20 mouse cellular contexts compared by ENCODE assay signal in genomic region chr8:67068036-67068721, GRCm38 (mm10).
"Had no signal": no experiment of that assay in that cellular context is flagged by ENCODE, and none has a peak within 500 bp of the region (broad histone marks: within the 10 kb centered on the region; RNA-seq: fewer than 3 reads in every experiment).

No protein-coding gene starts in this region.

- ATAC-seq: lung, postnatal 0 days; midbrain, embryonic 13.5 days; midbrain, embryonic 15.5 days had no signal

- DNase-seq: lung, adult 2 months; lung, postnatal 14 days; lung, postnatal 36 days; retina, postnatal 1 day; right cerebral cortex, adult 18-20 months; right cerebral cortex, postnatal 25 days; right cerebral cortex, postnatal 4 days; spleen, adult 18-20 months; thymus, adult 18-20 months; thymus, postnatal 14 days; thymus, postnatal 36 days had no signal

- H3K27ac ChIP-seq: liver, embryonic 15.5 days; lung, embryonic 15.5 days; macrophage; midbrain, embryonic 13.5 days; midbrain, embryonic 15.5 days; neural tube, embryonic 13.5 days had no signal

- H3K27me3 ChIP-seq: liver, embryonic 15.5 days; lung, embryonic 15.5 days; megakaryocyte, embryonic 14.5 days; midbrain, embryonic 13.5 days; midbrain, embryonic 15.5 days; neural tube, embryonic 13.5 days had no signal

- H3K9ac ChIP-seq: liver, embryonic 15.5 days; lung, embryonic 15.5 days; midbrain, embryonic 13.5 days; midbrain, embryonic 15.5 days; neural tube, embryonic 13.5 days had no signal

- H3K4me2 ChIP-seq: liver, embryonic 15.5 days; lung, embryonic 15.5 days; midbrain, embryonic 11.5 days; midbrain, embryonic 13.5 days; midbrain, embryonic 15.5 days; neural tube, embryonic 13.5 days had no signal

- H3K4me3 ChIP-seq: liver, embryonic 15.5 days; lung, embryonic 15.5 days; megakaryocyte, embryonic 14.5 days; midbrain, embryonic 13.5 days; midbrain, embryonic 15.5 days; neural tube, embryonic 13.5 days had no signal

- H3K9me3 ChIP-seq: liver, embryonic 15.5 days; lung, embryonic 15.5 days; midbrain, embryonic 13.5 days; midbrain, embryonic 15.5 days; neural tube, embryonic 13.5 days had no signal

- H3K36me3 ChIP-seq: liver, embryonic 15.5 days; lung, embryonic 15.5 days; midbrain, embryonic 13.5 days; midbrain, embryonic 15.5 days; neural tube, embryonic 13.5 days had no signal

- H3K4me1 ChIP-seq: liver, embryonic 15.5 days; lung, embryonic 15.5 days; megakaryocyte, embryonic 14.5 days; midbrain, embryonic 13.5 days; midbrain, embryonic 15.5 days; neural tube, embryonic 13.5 days had no signal
